7 mouse cellular contexts compared by ENCODE assay signal in genomic region chr17:80391423-80392403, GRCm38 (mm10). TPM values are rescaled to one million over a fixed set of nuclear protein-coding genes. Genes with fewer than 3 reads are reported as not detected.
DNase-seq lines count a peak whose midpoint lies in the region; ATAC-seq and TF ChIP-seq lines count a peak whose summit lies in the region.

No protein-coding gene starts in this region.

- DNase-seq in T-cell, adult 2 months (ENCODE audit: low spot score) = peak; percentile 85
- peak; percentile 30 for DNase-seq in c-Kit-positive CD71-positive TER-119-positive erythroid progenitor cells, embryonic 14.5 days (ENCODE audit: low spot score)
- peak; percentile 62 for DNase-seq in gastrocnemius, adult 2 months
- peak; percentile 70 for DNase-seq in limb, embryonic 10.5 days (ENCODE audit: low spot score)
- peak; percentile 59 for DNase-seq in mesoderm, embryonic 11.5 days (ENCODE audit: low read depth, low spot score)

- TF ChIP-seq CTCF in gastrocnemius, adult 2 months (IDR thresholded peaks at IDR 0.05) = peak; percentile 40; the same call in 1 of the 2 replicates
- peak; percentile 43; the same call in 1 of the 2 replicates for TF ChIP-seq CTCF in small intestine, adult 2 months (IDR thresholded peaks at IDR 0.05; ENCODE audit: extremely low read depth, insufficient read length, insufficient replicate concordance, low read depth, low read length)

- peak overlapping the region; percentile 81 for H3K4me2 ChIP-seq in hindbrain, embryonic 15.5 days

- H3K36me3 ChIP-seq in hindbrain, embryonic 15.5 days = peaks cover 4% of the 10 kb centered on the region; the same call in 1 of the 2 replicates
- 0 out of 2 replicates have a peak, but pooled peaks cover 2% of the 10 kb centered on the region for H3K36me3 ChIP-seq in limb, embryonic 10.5 days
- no peaks in the 10 kb centered on the region for H3K36me3 ChIP-seq in small intestine, adult 2 months (ENCODE audit: control insufficient read depth, insufficient read depth, low read length)

- H3K27ac ChIP-seq in gastrocnemius, adult 2 months = no peak overlapping the region
- peak overlapping the region; percentile 22; the same call in 1 of the 2 replicates for H3K27ac ChIP-seq in hindbrain, embryonic 15.5 days (replicated peaks)
- H3K27ac ChIP-seq in limb, embryonic 10.5 days = no peak overlapping the region
- no peak overlapping the region for H3K27ac ChIP-seq in small intestine, adult 2 months (ENCODE audit: insufficient read depth, low read depth, low read length)

- no peaks in the 10 kb centered on the region for H3K9me3 ChIP-seq in hindbrain, embryonic 15.5 days
- no peaks in the 10 kb centered on the region for H3K9me3 ChIP-seq in limb, embryonic 10.5 days (replicated peaks)

- intact Hi-C loops in gastrocnemius, adult 2 months (cut with DNase I) = no loop called here

- H3K9ac ChIP-seq in hindbrain, embryonic 15.5 days = peak overlapping the region; percentile 32; the same call in 1 of the 2 replicates

- peak overlapping the region; percentile 69 for H3K4me3 ChIP-seq in gastrocnemius, adult 2 months
- H3K4me3 ChIP-seq in hindbrain, embryonic 15.5 days = peak overlapping the region; percentile 56
- peak overlapping the region; percentile 55 for H3K4me3 ChIP-seq in limb, embryonic 10.5 days
- peak overlapping the region; percentile 60 for H3K4me3 ChIP-seq in small intestine, adult 2 months (ENCODE audit: low read depth, low read length)

- peaks cover 9% of the 10 kb centered on the region; the same call in 1 of the 2 replicates for H3K4me1 ChIP-seq in hindbrain, embryonic 15.5 days (replicated peaks)
- peaks cover 5% of the 10 kb centered on the region for H3K4me1 ChIP-seq in limb, embryonic 10.5 days
- H3K4me1 ChIP-seq in small intestine, adult 2 months (ENCODE audit: control insufficient read depth, insufficient read depth, insufficient read length, low read length) = no peaks in the 10 kb centered on the region

- peak; percentile 90 for ATAC-seq in hindbrain, embryonic 15.5 days (ENCODE audit: low FRiP score, low read depth)

- 12% methylated on average over 17 of the region's 17 CpGs for WGBS in hindbrain, embryonic 15.5 days
- WGBS in limb, embryonic 10.5 days = 14% methylated on average over 17 of the region's 17 CpGs
- 11% methylated on average over 17 of the region's 17 CpGs for WGBS in small intestine, adult 2 months

- H3K27me3 ChIP-seq in hindbrain, embryonic 15.5 days = no peaks in the 10 kb centered on the region
- no peaks in the 10 kb centered on the region for H3K27me3 ChIP-seq in limb, embryonic 10.5 days (ENCODE audit: low read depth, poor library complexity, severe bottlenecking)
- no peaks in the 10 kb centered on the region for H3K27me3 ChIP-seq in small intestine, adult 2 months (ENCODE audit: control insufficient read depth, insufficient read depth, low read length)

- no peak for TF ChIP-seq POLR2A in small intestine, adult 2 months (IDR thresholded peaks at IDR 0.05; ENCODE audit: low read depth, low read length)

RNA-seq across cellular contexts. Expression of gene Gm10190, which starts 18.4 kb away (rescaled TPM):
- not detected for total RNA-seq in gastrocnemius, adult 2 months (2021)
- polyA plus RNA-seq in hindbrain, embryonic 15.5 days (2015; fragmentation: Nextera tagmentation; extraction: Ambion mirVana) = 3.0 and 3.2 TPM in 2 replicates
- polyA plus RNA-seq in limb, embryonic 10.5 days (2016; fragmentation: Nextera tagmentation; extraction: Ambion mirVana) = 1.1 TPM in 1 of 2 replicates, not detected in the other
- 0.87 TPM in 1 of 2 replicates, not detected in the other for polyA plus RNA-seq in small intestine, adult 2 months (2012; rRNA removed)

Comparison
In these comparisons a context has a peak if more than half of its experiments do, and no peak if none do; other contexts are left out.
1. DNase-seq: peak in every context shown above with its lines; median percentile 85 in T-cell, adult 2 months; 70 in limb, embryonic 10.5 days; 62 in gastrocnemius, adult 2 months; 59 in mesoderm, embryonic 11.5 days; 30 in c-Kit-positive CD71-positive TER-119-positive erythroid progenitor cells, embryonic 14.5 days.